Mouse (Mus musculus): ENCODE measurements around the gene Klk15. TPM values are rescaled to one million over a fixed set of nuclear protein-coding genes. Genes with fewer than 3 reads are reported as not detected.
"Not testable (repeated sequence)": the region's sequence is repeated elsewhere in the genome, so short reads cannot be mapped to it uniquely, and the experiment has no call there.

Gene Klk15
- polyA plus RNA-seq, 1 experiment from 2014 or later: not detected

GRCm38 (mm10) chr7:43952703-43953102, 19.2 kb downstream of the Klk15 start:
- 66% methylated on average over 4 of the region's 4 CpGs for WGBS

GRCm38 (mm10) chr7:43966451-43966850, 32.9 kb downstream of the Klk15 start, which contains the start of gene Klk1b1:
Gene Klk1b1 (plus strand): TSS chr7:43966751.
- Histone ChIP-seq H3K27me3 (ENCODE audit: control insufficient read depth, insufficient read depth, low read length) (no peaks in the 10 kb centered on the region), H3K27ac (ENCODE audit: low read depth, low read length) (no peak within 1 kb of the TSS), H3K9ac (replicated peaks; ENCODE audit: low read depth, low read length) (no peak within 1 kb of the TSS), H3K36me3 (ENCODE audit: control insufficient read depth, insufficient read depth, low read length) (no peaks in the 10 kb centered on the region), H3K4me3 (ENCODE audit: low read depth, low read length) (no peak within 1 kb of the TSS), H3K4me1 (ENCODE audit: control insufficient read depth, insufficient read depth, low read length) (no peaks in the 10 kb centered on the region), H3K4me2 (ENCODE audit: low read depth, low read length) (no peak within 1 kb of the TSS), H3K9me3 (ENCODE audit: control insufficient read depth, low read length) (no peaks in the 10 kb centered on the region)
- 74% methylated on average over 3 of the region's 3 CpGs for WGBS
- no peak for ATAC-seq (ENCODE audit: low read depth)

More at GRCm38 (mm10) chr7:43952703-43953102, 19.2 kb downstream of the Klk15 start:
- Histone ChIP-seq H3K27ac (ENCODE audit: low read depth, low read length) (no peak overlapping the region), H3K9me3 (ENCODE audit: control insufficient read depth, low read length) (no peaks in the 10 kb centered on the region), H3K4me2 (ENCODE audit: low read depth, low read length) (no peak overlapping the region), H3K36me3 (ENCODE audit: control insufficient read depth, insufficient read depth, low read length) (no peaks in the 10 kb centered on the region), H3K4me1 (ENCODE audit: control insufficient read depth, insufficient read depth, low read length) (no peaks in the 10 kb centered on the region), H3K4me3 (ENCODE audit: low read depth, low read length) (no peak overlapping the region), H3K9ac (replicated peaks; ENCODE audit: low read depth, low read length) (no peak overlapping the region), H3K27me3 (ENCODE audit: control insufficient read depth, insufficient read depth, low read length) (no peaks in the 10 kb centered on the region)
- no peak for ATAC-seq (ENCODE audit: low read depth)

- H3K9me3 ChIP-seq (ENCODE audit: control insufficient read depth, low read length): no peaks in the 10 kb centered on the region
- no peak overlapping the region for H3K4me3 ChIP-seq (ENCODE audit: low read depth, low read length)
- no peaks in the 10 kb centered on the region for H3K27me3 ChIP-seq (ENCODE audit: control insufficient read depth, insufficient read depth, low read length)
- no peak overlapping the region for H3K4me2 ChIP-seq (ENCODE audit: low read depth, low read length)
- no peaks in the 10 kb centered on the region for H3K4me1 ChIP-seq (ENCODE audit: control insufficient read depth, insufficient read depth, low read length)
- ATAC-seq (ENCODE audit: low read depth): no peak
- no peak overlapping the region for H3K9ac ChIP-seq (replicated peaks; ENCODE audit: low read depth, low read length)
- 86% methylated on average over 3 of the region's 3 CpGs for WGBS
- no peaks in the 10 kb centered on the region for H3K36me3 ChIP-seq (ENCODE audit: control insufficient read depth, insufficient read depth, low read length)
- H3K27ac ChIP-seq (ENCODE audit: low read depth, low read length): no peak overlapping the region
These were observed 33.5 kb downstream of the Klk15 start for GRCm38 (mm10) chr7:43967058-43967457.

GRCm38 (mm10) chr7:43967612-43968011, 34.1 kb downstream of the Klk15 start:
- Histone ChIP-seq H3K4me1 (ENCODE audit: control insufficient read depth, insufficient read depth, low read length) (no peaks in the 10 kb centered on the region), H3K36me3 (ENCODE audit: control insufficient read depth, insufficient read depth, low read length) (no peaks in the 10 kb centered on the region), H3K27me3 (ENCODE audit: control insufficient read depth, insufficient read depth, low read length) (no peaks in the 10 kb centered on the region), H3K27ac (ENCODE audit: low read depth, low read length) (no peak overlapping the region), H3K4me3 (ENCODE audit: low read depth, low read length) (no peak overlapping the region), H3K9me3 (ENCODE audit: control insufficient read depth, low read length) (no peaks in the 10 kb centered on the region), H3K9ac (replicated peaks; ENCODE audit: low read depth, low read length) (no peak overlapping the region), H3K4me2 (ENCODE audit: low read depth, low read length) (no peak overlapping the region)
- no peak for ATAC-seq (ENCODE audit: low read depth)
- WGBS: 87% methylated on average over 2 of the region's 2 CpGs

GRCm38 (mm10) chr7:43975761-43976160, 42.2 kb downstream of the Klk15 start, which contains the start of gene Klk1b9:
Gene Klk1b9 (plus strand): TSS chr7:43976061.
- H3K9ac ChIP-seq (replicated peaks; ENCODE audit: low read depth, low read length); H3K36me3 ChIP-seq (ENCODE audit: control insufficient read depth, insufficient read depth, low read length); H3K27ac ChIP-seq (ENCODE audit: low read depth, low read length); H3K4me2 ChIP-seq (ENCODE audit: low read depth, low read length); ATAC-seq (ENCODE audit: low read depth); H3K4me1 ChIP-seq (ENCODE audit: control insufficient read depth, insufficient read depth, low read length); H3K4me3 ChIP-seq (ENCODE audit: low read depth, low read length); H3K9me3 ChIP-seq (ENCODE audit: control insufficient read depth, low read length); H3K27me3 ChIP-seq (ENCODE audit: control insufficient read depth, insufficient read depth, low read length): not testable (repeated sequence)
- WGBS: 82% methylated on average over 1 of the region's 1 CpGs

GRCm38 (mm10) chr7:43985657-43986056, 52.1 kb downstream of the Klk15 start:
- H3K4me1 ChIP-seq (ENCODE audit: control insufficient read depth, insufficient read depth, low read length): no peaks in the 10 kb centered on the region
- no peaks in the 10 kb centered on the region for H3K9me3 ChIP-seq (ENCODE audit: control insufficient read depth, low read length)
- H3K27me3 ChIP-seq (ENCODE audit: control insufficient read depth, insufficient read depth, low read length): no peaks in the 10 kb centered on the region
- no peak overlapping the region for H3K4me3 ChIP-seq (ENCODE audit: low read depth, low read length)
- H3K36me3 ChIP-seq (ENCODE audit: control insufficient read depth, insufficient read depth, low read length): no peaks in the 10 kb centered on the region
- H3K4me2 ChIP-seq (ENCODE audit: low read depth, low read length): no peak overlapping the region
- H3K9ac ChIP-seq (replicated peaks; ENCODE audit: low read depth, low read length): no peak overlapping the region
- no peak for ATAC-seq (ENCODE audit: low read depth)
- H3K27ac ChIP-seq (ENCODE audit: low read depth, low read length): no peak overlapping the region

Other genes starting within 250 kb of the Klk15 start
- gene Klk14, start 243.3 kb upstream of the Klk15 start, polyA plus RNA-seq (2014; fragmentation: Nextera tagmentation; extraction: Ambion mirVana): not detected in 2 replicates
- 0.11 TPM in 1 of 2 replicates, not detected in the other for gene Klk13, start 221.2 kb upstream of the Klk15 start, polyA plus RNA-seq (2014; fragmentation: Nextera tagmentation; extraction: Ambion mirVana)
- gene Klk12, start 164.8 kb upstream of the Klk15 start, polyA plus RNA-seq (2014; fragmentation: Nextera tagmentation; extraction: Ambion mirVana): not detected in 2 replicates
- not detected in 2 replicates for gene Klk11, start 159.1 kb upstream of the Klk15 start, polyA plus RNA-seq (2014; fragmentation: Nextera tagmentation; extraction: Ambion mirVana)
- not detected in 2 replicates for gene Klk10, start 152.7 kb upstream of the Klk15 start, polyA plus RNA-seq (2014; fragmentation: Nextera tagmentation; extraction: Ambion mirVana)
- gene Klk9, start 141.8 kb upstream of the Klk15 start, polyA plus RNA-seq (2014; fragmentation: Nextera tagmentation; extraction: Ambion mirVana): not detected in 2 replicates
- 7.6 and 8.6 TPM in 2 replicates for gene Klk8, start 136.2 kb upstream of the Klk15 start, polyA plus RNA-seq (2014; fragmentation: Nextera tagmentation; extraction: Ambion mirVana)
- gene Klk7, start 122.4 kb upstream of the Klk15 start, polyA plus RNA-seq (2014; fragmentation: Nextera tagmentation; extraction: Ambion mirVana): not detected in 2 replicates
- not detected in 2 replicates for gene Klk6, start 109.2 kb upstream of the Klk15 start, polyA plus RNA-seq (2014; fragmentation: Nextera tagmentation; extraction: Ambion mirVana)
- not detected in 2 replicates for gene Klk5, start 91.8 kb upstream of the Klk15 start, polyA plus RNA-seq (2014; fragmentation: Nextera tagmentation; extraction: Ambion mirVana)
- 0.50 and 0.66 TPM in 2 replicates for gene Klk4, start 52.6 kb upstream of the Klk15 start, polyA plus RNA-seq (2014; fragmentation: Nextera tagmentation; extraction: Ambion mirVana)
- gene Klk1b8, start 16.9 kb downstream of the Klk15 start, polyA plus RNA-seq (2014; fragmentation: Nextera tagmentation; extraction: Ambion mirVana): not detected in 2 replicates
- not detected in 2 replicates for gene Klk1b1, start 33.0 kb downstream of the Klk15 start, polyA plus RNA-seq (2014; fragmentation: Nextera tagmentation; extraction: Ambion mirVana)
- not detected in 2 replicates for gene Klk1b9, start 42.3 kb downstream of the Klk15 start, polyA plus RNA-seq (2014; fragmentation: Nextera tagmentation; extraction: Ambion mirVana)
- not detected in 2 replicates for gene Klk1b11, start 62.1 kb downstream of the Klk15 start, polyA plus RNA-seq (2014; fragmentation: Nextera tagmentation; extraction: Ambion mirVana)
- not detected in 2 replicates for gene Klk1b26, start 78.4 kb downstream of the Klk15 start, polyA plus RNA-seq (2014; fragmentation: Nextera tagmentation; extraction: Ambion mirVana)
- not detected in 2 replicates for gene Klk1b27, start 118.5 kb downstream of the Klk15 start, polyA plus RNA-seq (2014; fragmentation: Nextera tagmentation; extraction: Ambion mirVana)
- not detected in 2 replicates for gene Klk1b21, start 168.6 kb downstream of the Klk15 start, polyA plus RNA-seq (2014; fragmentation: Nextera tagmentation; extraction: Ambion mirVana)
- not detected in 2 replicates for gene Klk1b22, start 178.9 kb downstream of the Klk15 start, polyA plus RNA-seq (2014; fragmentation: Nextera tagmentation; extraction: Ambion mirVana)
- not detected in 2 replicates for gene Klk1b16, start 203.0 kb downstream of the Klk15 start, polyA plus RNA-seq (2014; fragmentation: Nextera tagmentation; extraction: Ambion mirVana)

All from neural tube, embryonic 14.5 days (tissue).